Mouse (Mus musculus) lung, embryonic 16.5 days (tissue): Measurements from ENCODE around the gene Cers6. TPM values are rescaled to one million over a fixed set of nuclear protein-coding genes. Genes with fewer than 3 reads are reported as not detected.

Experiments
- ATAC-seq: fragments of 200-750 bp; cut with Nextera tagmentation; 2 replicates; pipeline ENCODE4 v1.8.0; 2017; ENCODE audit warnings: low read depth, mild to moderate bottlenecking, moderate library complexity
- H3K27ac ChIP-seq: fragments of 300-500 bp; sonication (generic); 2 replicates; pipeline ENCODE4 v1.5.1; 2014; ENCODE audit warnings: mild to moderate bottlenecking, control low read depth, low read length
- H3K27me3 ChIP-seq: fragments of 300-500 bp; sonication (generic); 2 replicates; pipeline ENCODE4 v1.6.1; 2014; ENCODE audit warnings: low read depth, low read length, mixed read lengths; ENCODE audit not compliant: control insufficient read depth, insufficient read depth
- H3K36me3 ChIP-seq: fragments of 300-500 bp; sonication (generic); 2 replicates; pipeline ENCODE4 v1.6.1; 2014; ENCODE audit warnings: low read length; ENCODE audit not compliant: control insufficient read depth, insufficient read depth
- H3K4me1 ChIP-seq: fragments of 300-500 bp; sonication (generic); replicated peaks from 2 replicates; pipeline ENCODE4 v1.6.1; 2014; ENCODE audit warnings: low read length, mixed read lengths; ENCODE audit not compliant: control insufficient read depth, insufficient read depth
- H3K4me2 ChIP-seq: fragments of 300-500 bp; sonication (generic); 2 replicates; pipeline ENCODE4 v1.6.1; 2014; ENCODE audit warnings: low read depth, low read length, control low read depth
- H3K4me3 ChIP-seq: fragments of 300-500 bp; sonication (generic); 2 replicates; pipeline ENCODE4 v1.5.1; 2014; ENCODE audit warnings: mild to moderate bottlenecking, low read length, control low read depth
- H3K9ac ChIP-seq: fragments of 300-500 bp; sonication (generic); 2 replicates; pipeline ENCODE4 v1.6.1; 2014; ENCODE audit warnings: low read length, control low read depth
- H3K9me3 ChIP-seq: fragments of 300-500 bp; sonication (generic); 2 replicates; pipeline ENCODE4 v1.6.1; 2016; ENCODE audit warnings: low read length; ENCODE audit not compliant: control insufficient read depth
- WGBS: fragments of 180-500 bp; shearing (Covaris S2); extraction: QIAGEN DNeasy Blood & Tissue Kit; methylation state at CpG from one replicate; pipeline ENCODE4 v1.1.7; 2014; 5-methylcytosine and 5-hydroxymethylcytosine counted together
- polyA plus RNA-seq: library from polyadenylated mRNA; unstranded; fragments of >200 nt; fragmentation: Nextera tagmentation; extraction: Ambion mirVana; gene quantifications from 2 replicates; pipeline ENCODE4 v1.2.1, GENCODE M21; 2015

Gene Cers6
- polyA plus RNA-seq, 1 experiment from 2014 or later, result 19.7 TPM

DNA sequence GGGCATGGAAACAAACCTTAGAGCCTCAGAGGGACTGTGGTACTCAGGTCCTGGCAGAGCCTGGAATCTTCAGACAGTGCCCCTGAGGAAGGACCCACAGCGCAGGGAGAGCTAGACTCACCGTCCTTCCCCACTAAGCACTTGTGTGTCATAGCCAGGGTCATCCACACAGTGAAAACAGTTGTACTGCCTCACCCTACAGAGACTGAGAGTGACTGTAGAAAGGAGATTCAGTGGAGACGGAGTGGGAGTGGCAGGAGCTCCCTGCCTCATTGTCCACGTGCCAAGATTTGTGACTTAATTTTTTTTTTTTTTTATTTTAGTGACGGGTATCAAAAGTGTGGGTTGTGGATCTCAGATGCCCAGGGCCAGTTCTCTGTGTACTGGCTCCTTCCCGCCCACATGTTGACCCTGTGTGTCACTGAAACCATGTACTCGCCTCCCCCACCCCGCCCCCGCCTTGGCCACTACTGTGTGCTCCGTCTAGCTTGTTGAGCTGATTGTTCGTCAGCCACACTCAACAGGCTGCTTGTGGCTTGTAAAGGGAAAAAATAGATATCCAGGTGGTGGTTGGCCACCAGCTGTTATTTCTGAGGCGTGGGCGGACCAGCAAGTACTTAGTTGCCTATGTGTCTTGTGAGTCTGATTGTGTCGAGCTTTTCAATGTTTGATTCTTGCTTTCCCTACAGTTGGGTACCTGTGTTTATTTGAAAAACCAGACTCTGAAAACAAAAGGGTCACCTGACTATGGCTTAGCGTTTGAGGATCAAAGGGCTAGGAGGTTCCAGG lies 12.6 kb downstream of the Cers6 start:
- no peak overlapping the region for H3K9ac ChIP-seq
- no peaks in the 10 kb centered on the region for H3K27me3 ChIP-seq
- H3K4me2 ChIP-seq, result no peak overlapping the region
- H3K27ac ChIP-seq, result no peak overlapping the region
- H3K36me3 ChIP-seq, result no peaks in the 10 kb centered on the region
- peak; percentile 58; the same call in 1 of the 2 replicates for ATAC-seq
- WGBS, result 44% methylated on average over 15 of the region's 15 CpGs
- peaks cover 12% of the 10 kb centered on the region for H3K4me1 ChIP-seq
- H3K9me3 ChIP-seq, result peaks cover 5% of the 10 kb centered on the region; the same call in 1 of the 2 replicates
- no peak overlapping the region for H3K4me3 ChIP-seq

DNA sequence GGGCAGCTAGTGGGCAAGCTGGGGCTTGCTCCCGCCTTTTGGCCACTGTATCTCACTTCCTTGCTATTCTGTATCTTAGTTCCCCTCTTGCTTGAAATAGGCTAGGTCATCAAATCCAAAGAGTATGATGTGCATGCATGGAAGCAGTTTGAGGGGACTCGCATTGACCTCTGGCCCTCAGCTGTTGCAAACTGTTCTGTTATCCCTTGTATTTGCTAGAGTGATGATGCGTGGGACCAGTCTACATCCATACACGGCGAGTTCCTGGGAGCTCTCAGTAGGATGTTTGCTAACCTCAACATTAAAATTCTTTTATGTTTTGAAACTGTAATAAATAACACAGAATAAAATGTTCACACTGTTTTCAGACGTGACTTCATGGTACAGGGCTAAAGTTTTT lies 13.3 kb downstream of the Cers6 start:
- peak; percentile 49 for ATAC-seq
- Histone ChIP-seq H3K4me3 (no peak overlapping the region), H3K36me3 (no peaks in the 10 kb centered on the region), H3K9ac (no peak overlapping the region), H3K9me3 (peaks cover 7% of the 10 kb centered on the region; the same call in 1 of the 2 replicates), H3K4me1 (peaks cover 12% of the 10 kb centered on the region), H3K4me2 (no peak overlapping the region), H3K27me3 (no peaks in the 10 kb centered on the region), H3K27ac (no peak overlapping the region)
- 56% methylated on average over 6 of the region's 6 CpGs for WGBS

DNA sequence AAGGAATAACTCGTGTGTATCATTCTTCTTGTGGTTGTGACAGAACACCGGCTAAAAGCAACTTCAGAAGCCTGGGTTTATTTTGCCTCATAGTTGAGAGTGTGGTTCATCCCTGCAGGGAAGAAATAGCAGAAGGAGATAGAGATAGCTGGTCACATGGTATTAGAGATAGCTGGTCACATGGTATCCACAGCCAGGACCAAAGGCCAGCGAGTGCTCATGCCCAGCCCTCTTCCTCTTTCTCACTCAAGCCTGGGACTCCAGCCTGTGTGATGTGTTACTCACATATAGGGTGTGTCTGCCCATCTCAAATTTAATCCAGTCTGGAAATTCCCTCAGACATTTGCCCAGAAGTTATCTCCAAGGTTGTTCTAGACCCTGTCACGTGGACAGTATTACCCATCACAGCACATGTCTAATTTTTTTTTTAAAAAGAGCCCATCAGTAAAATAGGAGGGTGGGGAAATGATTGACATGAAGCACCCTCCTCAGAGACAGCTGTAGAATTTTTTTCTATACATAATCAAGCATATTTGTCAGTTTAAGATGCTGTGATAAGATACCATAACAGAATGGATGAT lies 17.9 kb downstream of the Cers6 start:
- Histone ChIP-seq H3K27me3 (no peaks in the 10 kb centered on the region), H3K9me3 (peaks cover 7% of the 10 kb centered on the region; the same call in 1 of the 2 replicates), H3K4me2 (no peak overlapping the region), H3K27ac (no peak overlapping the region), H3K4me3 (no peak overlapping the region), H3K4me1 (peaks cover 6% of the 10 kb centered on the region), H3K36me3 (no peaks in the 10 kb centered on the region), H3K9ac (no peak overlapping the region)
- 83% methylated on average over 4 of the region's 4 CpGs for WGBS
- no peak for ATAC-seq

DNA sequence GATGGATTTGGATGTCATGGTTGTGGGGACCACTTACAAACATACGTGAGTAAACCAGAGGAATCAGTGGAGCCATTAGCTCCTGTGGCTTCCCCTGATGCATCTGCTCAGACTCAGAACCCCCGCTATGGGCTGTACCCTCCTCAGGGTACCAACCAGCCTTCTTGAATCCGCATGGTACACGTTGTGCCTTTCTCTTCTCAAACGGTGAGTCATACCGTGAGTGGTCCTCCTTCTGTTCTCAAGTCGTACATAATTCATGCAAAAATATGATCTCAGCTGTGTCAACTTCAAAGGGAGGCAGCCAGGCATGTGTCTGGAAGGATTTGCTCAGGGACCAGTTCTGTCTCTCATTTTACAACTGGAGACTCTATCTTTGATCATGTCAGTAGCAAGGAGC lies 23.3 kb downstream of the Cers6 start:
- ATAC-seq, result no peak
- H3K36me3 ChIP-seq, result no peaks in the 10 kb centered on the region
- no peaks in the 10 kb centered on the region for H3K27me3 ChIP-seq
- no peak overlapping the region for H3K9ac ChIP-seq
- 58% methylated on average over 7 of the region's 7 CpGs for WGBS
- no peak overlapping the region for H3K27ac ChIP-seq
- no peak overlapping the region for H3K4me3 ChIP-seq
- no peak overlapping the region for H3K4me2 ChIP-seq
- peaks cover 22% of the 10 kb centered on the region for H3K4me1 ChIP-seq
- H3K9me3 ChIP-seq, result no peaks in the 10 kb centered on the region

DNA sequence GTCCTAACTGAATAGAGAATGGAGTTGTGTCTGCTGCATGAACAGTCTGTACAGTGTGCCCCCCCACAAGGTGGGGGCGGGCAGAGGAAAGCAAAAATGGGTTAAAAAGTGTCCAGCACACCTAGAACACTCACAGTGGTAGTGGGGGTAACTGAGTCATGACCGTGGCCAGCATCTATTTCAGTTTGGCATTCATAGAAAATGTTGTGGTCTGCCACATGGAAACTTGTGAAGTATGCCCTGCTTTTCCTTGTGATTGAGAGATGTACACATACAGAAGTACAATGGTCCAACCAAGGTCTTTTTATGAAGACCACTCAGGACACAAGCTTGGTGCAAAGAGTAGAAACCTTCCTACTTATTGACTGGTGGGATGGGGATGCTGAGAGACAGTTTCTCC lies 24.0 kb downstream of the Cers6 start:
- no peaks in the 10 kb centered on the region for H3K36me3 ChIP-seq
- no peak overlapping the region for H3K9ac ChIP-seq
- WGBS, result 92% methylated on average over 2 of the region's 2 CpGs
- H3K4me1 ChIP-seq, result peaks cover 22% of the 10 kb centered on the region
- no peak for ATAC-seq
- no peak overlapping the region for H3K4me2 ChIP-seq
- H3K4me3 ChIP-seq, result no peak overlapping the region
- no peaks in the 10 kb centered on the region for H3K27me3 ChIP-seq
- H3K27ac ChIP-seq, result peak overlapping the region; percentile 10; the same call in 1 of the 2 replicates
- no peaks in the 10 kb centered on the region for H3K9me3 ChIP-seq

DNA sequence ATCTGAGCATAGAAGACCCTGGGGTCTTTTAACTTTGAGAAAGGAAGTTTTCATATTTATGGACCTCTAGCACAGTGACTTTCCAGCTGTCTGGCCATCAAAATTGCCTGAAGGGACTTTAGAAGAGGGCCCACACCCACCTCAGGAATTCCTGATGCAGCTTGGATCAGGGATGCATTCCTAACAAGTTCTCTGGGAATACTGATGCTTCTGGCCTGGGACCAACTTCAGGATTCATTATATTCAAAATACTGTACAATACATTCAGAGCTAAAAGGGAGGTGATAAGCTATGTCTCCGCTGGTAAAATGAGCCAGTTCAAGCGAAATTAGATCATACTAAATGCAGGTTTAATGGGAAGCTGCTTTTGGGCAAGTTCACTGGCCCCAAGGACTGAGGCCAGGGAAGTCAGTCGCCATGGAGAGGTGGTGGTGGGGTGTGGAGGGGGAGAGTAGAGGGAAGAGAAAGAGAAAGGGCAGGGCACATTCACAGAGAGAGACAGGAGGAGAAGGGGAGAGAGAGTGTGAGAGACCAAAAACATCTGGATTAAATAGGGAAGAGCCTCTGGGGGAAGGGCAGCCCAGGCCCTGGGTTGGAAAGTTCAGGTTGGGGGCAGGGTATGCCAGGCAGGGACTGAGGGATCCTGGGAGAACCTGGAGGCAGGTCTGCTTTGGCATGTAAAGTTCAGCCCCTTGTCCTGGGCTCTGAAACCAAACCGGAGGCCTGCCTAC lies 24.7 kb downstream of the Cers6 start:
- H3K9me3 ChIP-seq, result no peaks in the 10 kb centered on the region
- peak overlapping the region; percentile 10; the same call in 1 of the 2 replicates for H3K27ac ChIP-seq
- peaks cover 22% of the 10 kb centered on the region for H3K4me1 ChIP-seq
- no peaks in the 10 kb centered on the region for H3K36me3 ChIP-seq
- no peak overlapping the region for H3K4me2 ChIP-seq
- no peak overlapping the region for H3K9ac ChIP-seq
- H3K27me3 ChIP-seq, result no peaks in the 10 kb centered on the region
- no peak overlapping the region for H3K4me3 ChIP-seq
- peak; percentile 82 for ATAC-seq
- WGBS, result 25% methylated on average over 4 of the region's 4 CpGs

DNA sequence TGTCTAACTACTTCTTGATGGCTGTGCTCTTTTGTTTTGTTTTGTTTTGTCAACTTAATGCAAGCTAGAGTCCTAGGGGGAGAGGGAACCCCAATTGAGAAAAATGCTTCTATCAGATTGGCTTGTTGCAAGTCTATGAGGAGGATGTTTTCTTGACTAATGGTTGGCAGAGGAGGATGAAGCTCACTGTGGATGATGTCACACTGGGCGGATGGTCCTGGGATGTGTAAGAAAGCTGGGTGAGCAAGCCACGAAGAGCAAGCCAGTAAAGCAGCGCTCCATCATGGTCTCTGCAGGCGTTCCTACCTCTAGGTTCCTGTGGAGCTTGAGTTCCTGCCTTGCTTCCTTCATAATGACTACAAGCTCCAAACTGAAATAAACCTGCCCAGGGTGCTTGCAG lies 25.4 kb downstream of the Cers6 start:
- H3K4me3 ChIP-seq, result no peak overlapping the region
- ATAC-seq, result no peak
- WGBS, result 82% methylated on average over 4 of the region's 4 CpGs
- H3K36me3 ChIP-seq, result no peaks in the 10 kb centered on the region
- H3K9ac ChIP-seq, result no peak overlapping the region
- no peak overlapping the region for H3K27ac ChIP-seq
- no peaks in the 10 kb centered on the region for H3K9me3 ChIP-seq
- H3K27me3 ChIP-seq, result no peaks in the 10 kb centered on the region
- H3K4me1 ChIP-seq, result peaks cover 22% of the 10 kb centered on the region
- H3K4me2 ChIP-seq, result no peak overlapping the region

DNA sequence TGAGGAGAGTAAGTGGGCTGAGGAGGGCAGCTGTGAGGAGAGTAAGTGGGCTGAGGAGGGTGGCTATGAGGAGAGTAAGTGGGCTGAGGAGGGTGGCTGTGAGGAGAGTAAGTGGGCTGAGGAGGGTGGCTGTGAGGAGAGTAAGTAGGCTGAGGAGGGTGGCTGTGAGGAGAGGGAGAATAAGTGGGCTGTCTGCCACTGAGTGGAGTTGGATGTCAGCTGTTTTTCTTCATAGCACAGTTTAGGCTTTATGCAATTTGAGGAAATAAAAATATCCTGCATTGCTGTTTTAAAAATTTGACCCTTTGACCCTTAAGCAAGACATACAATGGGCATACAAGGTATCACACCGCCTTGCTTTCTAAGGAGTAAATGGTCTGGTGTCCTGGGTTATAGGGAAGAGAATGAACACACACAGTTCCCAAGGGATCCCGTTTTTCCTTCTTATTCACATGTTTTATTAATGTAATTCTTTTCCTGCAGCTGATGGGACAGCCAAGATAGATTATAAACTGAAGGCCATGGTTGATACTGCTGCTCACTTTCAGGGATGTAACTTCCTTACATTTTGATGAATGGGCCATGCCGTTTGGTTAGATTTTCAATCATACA lies 27.0 kb downstream of the Cers6 start:
- Histone ChIP-seq H3K4me2 (no peak overlapping the region), H3K4me3 (no peak overlapping the region), H3K9ac (no peak overlapping the region), H3K9me3 (no peaks in the 10 kb centered on the region), H3K4me1 (peaks cover 22% of the 10 kb centered on the region), H3K27me3 (no peaks in the 10 kb centered on the region), H3K27ac (peak overlapping the region; percentile 60), H3K36me3 (no peaks in the 10 kb centered on the region)
- peak; percentile 84 for ATAC-seq
- WGBS, result 34% methylated on average over 3 of the region's 3 CpGs

DNA sequence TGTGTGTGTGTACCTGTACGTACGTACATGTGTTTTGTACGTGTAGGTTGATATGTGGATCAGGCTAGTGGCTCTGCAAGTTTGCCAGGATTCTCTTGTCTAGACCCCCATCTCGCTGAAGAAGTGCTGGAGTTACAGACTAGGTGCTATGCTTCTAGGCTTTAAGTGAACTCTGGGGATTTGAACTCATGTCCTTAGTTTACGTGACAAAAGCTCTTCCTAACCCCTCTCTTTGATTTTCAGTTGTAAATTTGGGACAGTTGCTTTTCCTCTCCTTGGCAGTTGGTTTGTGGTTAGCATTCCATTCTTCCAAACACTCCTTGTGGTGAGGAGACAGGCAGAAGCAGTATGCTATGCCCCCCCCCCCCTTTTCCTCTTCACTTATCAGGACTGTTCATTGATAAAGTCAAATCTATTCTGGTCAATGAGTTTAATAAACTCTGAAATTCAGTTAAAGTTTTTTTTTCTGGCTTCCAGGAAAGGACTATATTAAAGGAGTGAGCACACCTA lies 28.5 kb downstream of the Cers6 start:
- Histone ChIP-seq H3K4me1 (peaks cover 18% of the 10 kb centered on the region), H3K27ac (no peak overlapping the region), H3K27me3 (no peaks in the 10 kb centered on the region), H3K36me3 (no peaks in the 10 kb centered on the region), H3K9ac (no peak overlapping the region), H3K4me2 (no peak overlapping the region), H3K4me3 (no peak overlapping the region), H3K9me3 (no peaks in the 10 kb centered on the region)
- no peak for ATAC-seq
- 83% methylated on average over 5 of the region's 5 CpGs for WGBS
